Mouse (Mus musculus) myocyte (in vitro differentiated cells): Measurements from ENCODE around the gene Adgrg4.

Source experiments
- E2F4 ChIP-seq: IDR thresholded peaks from one replicate; pipeline ENCODE4 v1.6.1; 2011; ENCODE audit warnings: mild to moderate bottlenecking, control low read depth, moderate library complexity; ENCODE audit not compliant: insufficient read depth
- MAX ChIP-seq: IDR thresholded peaks from one replicate; pipeline ENCODE4 v1.6.1; 2011; ENCODE audit warnings: low read depth, mild to moderate bottlenecking, control low read depth
- POLR2A ChIP-seq: IDR thresholded peaks from one replicate; pipeline ENCODE4 v1.6.1; 2011; ENCODE audit warnings: low read depth, mild to moderate bottlenecking, control low read depth, moderate library complexity; ENCODE audit not compliant: insufficient read length
- REST ChIP-seq: IDR thresholded peaks from one replicate; pipeline ENCODE4 v1.6.1; 2011; ENCODE audit warnings: mild to moderate bottlenecking, control low read depth, moderate library complexity; ENCODE audit not compliant: insufficient read depth, insufficient read length
- TCF12 ChIP-seq: IDR thresholded peaks from one replicate; pipeline ENCODE4 v1.6.1; 2011; ENCODE audit warnings: mild to moderate bottlenecking, control low read depth; ENCODE audit not compliant: poor library complexity, insufficient read depth, severe bottlenecking
- USF1 ChIP-seq: IDR thresholded peaks from one replicate; pipeline ENCODE4 v1.6.1; 2011; ENCODE audit warnings: low read depth, mild to moderate bottlenecking, control low read depth, moderate library complexity

DNA sequence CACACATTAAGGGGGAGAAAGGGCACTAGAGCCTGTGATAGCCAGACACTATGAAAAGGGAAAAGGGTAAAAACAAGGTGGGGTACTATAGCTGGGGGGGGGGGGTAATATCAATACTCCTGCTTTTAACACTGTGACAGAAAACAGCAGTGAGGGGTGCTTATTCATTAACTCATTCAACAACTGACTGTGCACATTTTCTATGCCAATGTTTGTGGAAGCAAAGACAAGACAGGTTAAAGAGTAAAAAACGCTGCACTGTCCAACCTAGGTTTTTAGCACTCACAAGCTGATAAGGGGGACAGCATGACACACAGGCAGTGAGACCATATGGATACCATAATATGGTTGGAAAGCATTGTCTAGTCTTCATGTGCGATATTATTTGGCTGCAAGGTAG lies 142.9 kb downstream of the Adgrg4 start:
- TF ChIP-seq E2F4: no peak
- no peak for TF ChIP-seq POLR2A
- TF ChIP-seq USF1: no peak
- no peak for TF ChIP-seq REST
- no peak for TF ChIP-seq TCF12
- no peak for TF ChIP-seq MAX
